Mouse (Mus musculus) T-helper 2 cell (primary cell): ENCODE results near the gene Cldn9.

Experiments used
- in situ Hi-C: fragments of 300-600 bp; cut with MboI, MseI; formaldehyde crosslinking; loops from one replicate; pipeline ENCODE4 v1.15.1; 2025; ENCODE audit warnings: high pct_unique_total_duplicates

The Cldn9 gene

DNA sequence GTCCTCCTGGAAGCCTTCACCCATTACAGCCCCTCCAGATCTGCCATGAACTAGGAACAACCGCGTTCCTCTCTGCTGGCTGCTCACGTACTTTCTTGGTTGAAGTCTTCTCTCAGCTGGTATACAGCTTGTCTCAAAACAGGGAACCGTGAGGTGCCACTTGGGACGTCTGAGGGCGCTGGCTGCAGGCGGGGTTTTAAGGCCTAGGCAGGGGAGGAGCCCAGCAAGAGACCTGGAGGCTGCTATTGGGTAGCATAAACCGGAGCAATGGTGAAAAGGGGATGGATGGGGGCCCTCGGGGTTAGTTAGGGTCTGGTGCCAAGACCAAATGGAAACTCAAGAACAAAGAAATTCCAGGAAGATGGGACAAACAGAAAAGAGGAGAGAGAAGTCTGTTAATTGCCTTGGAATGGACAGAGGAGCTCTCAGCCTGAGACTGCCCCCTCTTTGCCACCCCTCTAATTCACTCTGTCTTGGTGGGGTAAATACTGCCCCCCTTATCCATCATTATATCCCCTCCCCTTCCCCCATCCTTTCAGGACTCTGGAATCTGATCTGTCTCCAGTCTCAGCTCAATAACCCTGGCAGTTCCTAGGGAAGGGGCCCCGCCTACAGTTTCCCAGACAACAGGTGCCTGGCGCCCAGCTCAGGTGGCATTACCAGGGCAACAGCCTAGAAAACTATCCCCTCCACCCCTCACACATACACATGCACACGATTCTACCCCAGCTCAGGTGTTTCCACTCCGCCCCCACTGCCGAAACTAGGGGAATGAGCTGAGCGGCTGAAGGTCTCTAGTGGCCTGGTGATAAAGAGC, at the start of gene Cldn9:
Gene Cldn9, minus strand, starts transcription at position 171 of the 817 bp plus-strand sequence.
- in situ Hi-C loops: no loop called here

DNA sequence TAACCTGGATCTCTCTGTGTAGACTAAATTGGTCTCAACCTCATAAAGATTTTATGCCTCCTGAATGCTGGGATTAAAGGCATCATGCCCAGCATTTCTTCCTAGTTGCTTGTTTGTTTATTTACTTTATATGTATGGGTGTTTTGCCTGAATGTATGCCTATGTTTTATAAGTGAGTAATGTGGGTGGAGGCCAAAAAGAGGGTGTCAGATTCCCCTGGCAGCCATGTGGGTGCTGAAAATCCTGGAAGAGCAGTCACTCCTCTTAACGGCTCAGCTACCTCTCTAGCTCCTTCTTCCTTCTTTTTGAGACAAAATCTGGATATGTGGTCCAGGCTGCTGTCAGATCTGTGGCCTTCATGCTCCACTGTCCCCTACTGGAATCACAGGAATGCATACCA, 46.6 kb upstream of the Cldn9 start:
- in situ Hi-C loops: no loop called here

DNA sequence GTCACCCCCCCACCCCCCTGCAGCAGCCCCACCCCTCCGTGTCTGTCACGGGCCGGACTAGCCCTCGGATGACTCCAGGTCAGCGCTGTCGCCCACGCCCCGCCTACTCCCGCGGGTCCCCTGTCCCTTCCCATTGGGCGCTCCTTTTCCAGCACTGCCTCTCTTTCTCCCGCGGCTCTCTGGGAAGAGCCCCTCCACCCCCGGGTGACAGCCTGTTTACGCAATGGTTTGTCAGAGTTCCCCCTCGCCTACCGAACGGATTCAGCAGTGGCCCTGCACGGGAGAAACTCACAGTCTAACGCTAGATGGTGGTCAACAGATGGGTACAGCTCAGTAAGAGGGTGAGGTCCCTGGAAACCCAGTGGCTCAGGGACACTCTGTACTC, 42.9 kb upstream of the Cldn9 start:
- in situ Hi-C loops: no loop called here

DNA sequence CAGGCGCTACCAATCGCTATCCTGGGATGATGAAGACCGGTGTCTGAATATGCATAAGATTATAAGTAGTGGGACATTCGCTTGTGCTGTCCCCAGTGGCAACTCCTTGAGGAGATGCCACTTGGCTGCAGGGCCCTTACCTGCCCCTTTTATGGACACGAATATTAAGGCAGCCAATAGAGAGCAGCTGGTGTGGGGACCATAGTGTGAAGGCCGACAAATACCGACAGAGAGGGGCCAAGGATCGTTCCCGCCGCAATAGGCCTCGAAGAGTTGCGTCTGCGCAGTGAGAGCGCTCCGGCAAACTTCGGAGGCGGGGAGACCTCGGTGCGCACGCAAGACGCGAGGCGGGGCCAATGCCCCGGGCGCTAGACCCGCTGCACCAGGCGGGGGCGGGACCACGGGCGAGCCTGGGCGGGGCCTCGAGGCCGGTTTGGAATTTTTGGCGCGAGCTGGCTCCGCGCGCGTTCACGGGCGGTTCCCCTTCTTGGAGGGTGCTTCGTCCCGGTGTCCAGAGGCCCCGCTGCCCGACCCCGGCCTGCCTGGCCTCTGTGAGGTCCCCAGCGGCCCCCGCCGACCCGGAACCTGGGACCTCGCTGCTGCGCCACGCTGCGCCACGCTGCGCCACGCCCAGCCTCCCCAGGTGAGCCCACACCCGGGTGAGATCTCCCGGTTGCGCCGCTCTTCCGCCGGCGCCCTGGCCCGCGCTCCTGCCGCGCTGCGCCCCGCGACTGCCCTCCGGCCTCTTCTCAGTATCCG, 42.4 kb upstream of the Cldn9 start, which contains the start of gene Pkmyt1:
Gene Pkmyt1, plus strand, starts transcription at position 338 of the 759 bp plus-strand sequence.
- in situ Hi-C loops: no loop called here

DNA sequence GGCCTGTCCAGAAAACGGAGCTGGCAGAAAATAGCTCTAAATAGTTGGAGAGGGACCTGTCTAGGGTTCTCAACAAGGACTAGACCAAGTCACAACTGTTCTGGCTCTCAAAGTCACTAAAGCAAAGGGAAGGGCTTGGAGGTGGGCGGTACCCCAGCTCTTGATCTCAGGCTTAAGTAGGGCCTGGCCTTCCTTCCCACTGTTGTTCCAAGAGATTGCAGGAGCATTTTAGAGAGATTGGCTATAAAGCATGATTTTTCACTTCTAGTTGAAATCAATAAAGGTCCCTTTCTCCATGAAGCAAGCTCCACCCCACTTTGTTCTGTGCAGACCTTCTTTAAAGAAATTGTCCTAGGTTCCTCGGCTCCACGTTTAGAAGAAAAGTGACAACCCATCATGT, 41.7 kb upstream of the Cldn9 start:
- in situ Hi-C loops: no loop called here

DNA sequence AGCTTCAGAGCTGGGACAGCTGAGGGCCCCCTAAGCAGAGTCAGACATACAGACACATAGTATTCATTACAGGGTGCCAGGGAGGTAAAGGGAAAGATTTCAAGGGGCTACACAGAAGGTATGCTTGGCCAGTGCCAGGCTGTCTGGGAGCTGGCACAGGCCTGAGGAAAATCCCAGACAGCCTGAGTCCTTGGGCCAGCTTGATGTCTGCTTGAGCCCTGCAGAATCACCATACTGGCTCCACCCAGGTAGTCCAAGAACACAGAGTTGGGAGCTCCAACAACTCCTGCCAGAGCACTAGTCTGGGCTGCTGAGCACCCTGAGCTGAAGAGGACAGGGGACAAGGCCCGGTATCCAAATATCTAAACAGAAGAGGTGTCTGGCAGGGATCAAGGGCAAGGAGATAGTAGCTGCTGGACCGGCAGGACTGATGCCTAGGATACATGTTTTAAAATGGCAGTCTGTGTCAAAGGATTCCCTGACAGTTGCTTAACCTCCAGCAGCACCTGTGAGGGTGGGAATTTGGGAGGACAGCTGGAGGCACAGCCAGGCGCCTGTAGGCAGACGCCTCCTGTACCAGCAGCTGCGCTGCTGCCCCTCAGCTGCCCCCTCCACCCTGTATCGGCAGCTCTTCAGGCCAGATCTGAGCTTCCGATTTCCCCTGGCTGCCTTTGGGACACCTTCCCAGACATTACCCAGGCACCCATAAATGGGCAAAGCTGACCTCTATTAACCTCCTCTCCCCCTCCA, 38.7 kb upstream of the Cldn9 start, which contains the start of gene 1520401A03Rik:
Gene 1520401A03Rik, minus strand, starts transcription at position 408 of the 750 bp plus-strand sequence.
- in situ Hi-C loops: no loop called here

DNA sequence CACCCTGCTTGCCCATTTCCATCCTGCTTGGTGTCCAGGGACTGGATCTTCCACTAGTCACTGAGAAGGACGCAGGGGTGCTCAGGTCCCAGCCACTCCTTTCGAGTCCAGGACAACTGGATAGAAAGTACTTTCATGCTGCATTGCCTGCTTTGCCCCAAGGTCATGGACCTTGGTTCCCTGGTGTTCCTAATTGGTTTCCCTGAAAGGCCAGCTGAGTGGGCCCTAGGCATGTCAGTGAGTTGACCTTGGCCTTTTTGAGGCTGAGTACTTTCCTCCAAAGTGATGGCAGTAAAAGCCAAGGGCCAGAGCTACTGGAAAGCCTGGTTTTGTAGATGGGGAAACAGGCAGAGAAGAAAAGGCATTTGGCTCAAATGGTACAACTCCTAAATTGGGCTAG, 38.1 kb upstream of the Cldn9 start:
- in situ Hi-C loops: no loop called here

DNA sequence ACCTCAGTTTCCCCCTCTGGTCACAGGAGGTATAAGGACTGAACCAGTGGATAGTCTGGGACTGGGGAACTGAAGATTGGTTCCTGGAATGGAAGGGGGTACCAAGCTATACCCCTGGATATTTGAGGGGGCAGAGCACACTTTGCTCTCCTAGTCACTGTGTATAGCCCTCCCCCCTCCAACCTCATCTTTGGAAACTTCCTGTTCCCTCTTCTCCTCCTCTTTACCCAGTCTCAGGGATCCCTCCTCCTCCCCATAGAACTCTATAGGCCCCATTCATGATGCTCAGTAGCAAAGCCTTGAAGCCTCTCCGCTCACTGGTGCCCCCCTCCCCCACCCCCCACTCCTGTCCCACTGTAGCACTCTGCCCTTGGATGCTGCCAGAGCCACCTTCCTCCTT, 35.6 kb upstream of the Cldn9 start:
- in situ Hi-C loops: no loop called here

DNA sequence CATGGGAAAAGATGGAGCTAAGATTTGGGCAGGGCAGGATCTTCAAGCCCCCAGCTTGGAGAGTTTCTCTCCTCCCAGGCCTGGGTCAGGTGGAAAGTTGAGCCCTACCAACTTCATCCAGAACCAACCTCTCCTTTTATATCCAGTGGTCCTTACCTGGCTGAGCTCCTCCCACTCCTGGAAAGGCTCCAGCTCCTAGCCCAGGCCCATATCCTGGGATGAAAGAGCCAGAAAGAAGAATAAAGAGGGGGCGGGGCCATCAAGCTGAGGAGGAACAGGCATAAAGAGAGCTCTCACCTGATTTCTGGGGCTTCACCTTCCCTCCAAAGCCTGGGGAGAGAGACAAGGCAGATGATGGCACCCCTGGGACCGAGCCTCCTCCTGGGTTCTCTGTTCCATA, 33.2 kb upstream of the Cldn9 start:
- in situ Hi-C loops: no loop called here

- in situ Hi-C loops: loop anchor here (5.0 kb wide), 1 partner anchor 34 kb away; the partner anchor contains the start of genes Hcfc1r1 and Thoc6
These were observed 22.4 kb upstream of the Cldn9 start for GRCm38 (mm10) chr17:23706212-23706611.

DNA sequence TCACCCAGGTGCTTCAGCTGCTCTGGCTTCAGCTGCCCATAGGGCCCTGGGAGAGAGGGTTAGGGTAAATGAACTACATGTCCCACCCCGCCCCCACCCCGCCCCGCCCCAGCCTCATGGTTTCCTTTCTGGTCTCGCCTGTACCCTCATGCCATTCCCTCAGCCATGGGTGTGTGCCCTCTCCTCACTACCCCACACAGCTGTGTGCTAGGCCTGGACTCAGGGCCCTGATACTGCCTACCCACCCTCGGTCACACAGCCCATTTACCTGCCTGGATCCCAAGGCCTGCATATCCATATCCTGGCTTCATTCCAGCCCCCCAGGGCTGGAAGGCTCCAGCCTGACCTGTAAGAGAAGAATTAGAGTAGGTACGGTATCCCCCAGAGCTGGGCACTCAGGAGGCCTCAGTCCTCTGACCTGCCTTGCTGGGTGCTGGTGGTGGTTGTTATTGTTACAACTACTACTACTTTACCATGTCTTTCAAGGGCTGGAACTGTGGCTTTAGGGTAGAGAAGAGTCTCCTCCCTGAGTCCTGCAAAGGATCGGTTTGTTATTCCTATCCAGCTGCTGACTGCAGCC, 21.8 kb upstream of the Cldn9 start:
- in situ Hi-C loops: loop anchor here (5.0 kb wide), 1 partner anchor 33 kb away; the partner anchor contains the start of genes Hcfc1r1 and Thoc6

DNA sequence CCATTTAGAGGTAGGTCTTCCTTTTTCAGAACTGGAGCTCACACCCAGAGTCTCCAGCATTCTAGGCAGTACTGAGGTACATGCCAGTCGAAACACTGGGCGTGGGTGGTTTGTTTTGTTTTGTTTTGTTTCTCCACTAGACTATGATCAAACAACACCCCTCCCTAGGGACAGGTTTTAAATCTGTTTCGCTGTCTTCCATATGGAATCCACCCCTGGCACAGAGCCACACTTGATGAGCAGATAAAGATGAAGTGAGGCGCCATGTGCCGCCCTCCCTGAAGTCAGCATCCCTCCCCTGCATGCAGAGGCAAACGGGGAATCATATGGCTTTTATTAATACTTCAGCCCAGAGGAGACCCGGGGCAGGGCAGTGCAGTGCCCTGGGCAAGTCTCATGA, 20.9 kb upstream of the Cldn9 start:
- in situ Hi-C loops: loop anchor here (5.0 kb wide), 2 partner anchors 32 to 67 kb away; partner anchors contain the start of genes Hcfc1r1 and Thoc6

- in situ Hi-C loops: loop anchor here (5.0 kb wide), 1 partner anchor 66 kb away; no protein-coding TSS in a partner anchor
These were observed 19.5 kb upstream of the Cldn9 start for GRCm38 (mm10) chr17:23703301-23703700.

- in situ Hi-C loops: loop anchor here (5.0 kb wide), 1 partner anchor 63 kb away; no protein-coding TSS in a partner anchor
These were observed 16.3 kb upstream of the Cldn9 start for GRCm38 (mm10) chr17:23700079-23700478.

GRCm38 (mm10) chr17:23699131-23700077, 15.6 kb upstream of the Cldn9 start:
- in situ Hi-C loops: loop anchor here (5.0 kb wide), 1 partner anchor 62 kb away; no protein-coding TSS in a partner anchor

GRCm38 (mm10) chr17:23695801-23696200, 12.0 kb upstream of the Cldn9 start:
- in situ Hi-C loops: no loop called here

- in situ Hi-C loops: no loop called here
These were observed 10.7 kb upstream of the Cldn9 start for GRCm38 (mm10) chr17:23694491-23694890.

DNA sequence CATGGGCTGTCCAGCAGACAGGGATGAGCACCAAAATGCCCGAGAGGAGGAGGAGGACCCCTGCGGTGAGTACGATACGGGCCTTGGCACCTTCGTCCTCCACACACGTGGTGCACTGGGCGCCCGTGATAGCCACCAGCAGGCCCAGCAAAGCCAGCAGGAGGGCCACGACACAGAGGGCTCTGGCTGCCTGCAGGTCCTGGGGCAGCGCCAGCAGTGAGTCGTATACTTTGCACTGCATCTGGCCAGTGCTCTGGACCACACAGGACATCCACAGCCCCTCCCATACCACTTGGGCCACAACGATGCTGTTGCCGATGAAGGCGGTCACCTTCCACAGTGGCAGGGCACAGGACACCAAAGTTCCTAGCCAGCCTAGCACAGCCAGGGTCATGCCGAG, 600 bp downstream of the Cldn9 start:
- in situ Hi-C loops: no loop called here

DNA sequence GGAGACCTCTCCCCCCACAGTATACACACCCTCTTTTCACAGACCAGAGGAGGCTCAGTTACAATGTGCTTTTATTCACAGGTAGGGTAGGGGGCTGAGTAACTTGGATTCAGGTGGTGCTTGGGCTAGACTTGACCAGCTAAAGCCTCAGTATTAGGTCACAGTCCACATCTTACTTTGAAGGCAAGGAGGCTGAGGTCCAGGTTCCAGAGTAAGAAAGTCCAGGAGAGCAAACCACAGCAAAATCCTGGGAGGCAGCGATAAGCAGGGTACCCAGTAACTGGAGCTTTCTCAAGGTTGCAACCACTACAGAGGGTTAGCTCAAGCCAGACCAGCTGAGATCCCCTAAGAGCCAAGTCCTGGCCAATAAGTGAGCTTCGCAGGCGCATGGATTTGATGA, 1.3 kb downstream of the Cldn9 start:
- in situ Hi-C loops: no loop called here

DNA sequence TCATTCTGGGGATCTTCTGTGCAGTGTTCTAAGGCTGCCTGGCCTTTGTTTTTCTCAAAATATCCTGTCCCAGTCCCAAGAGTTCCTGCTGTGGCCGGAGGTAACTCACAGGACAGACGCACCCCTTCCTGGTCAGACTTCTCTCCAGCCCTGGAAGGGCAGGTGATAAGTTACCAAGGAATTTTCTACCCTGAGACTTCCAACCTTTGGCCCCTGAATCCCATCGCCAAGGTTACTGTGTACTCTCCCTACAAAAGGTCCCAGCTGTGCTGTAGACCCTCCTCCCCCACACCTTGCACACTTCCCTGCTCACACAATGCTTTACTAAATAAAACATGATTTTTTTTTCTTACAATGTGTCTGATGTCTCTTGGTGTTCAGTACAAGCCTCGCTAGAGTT, 1.7 kb downstream of the Cldn9 start:
- in situ Hi-C loops: no loop called here
